Mouse (Mus musculus) stomach, embryonic 15.5 days (tissue): ENCODE data around the gene Atp6v0a1. TPM values are rescaled to one million over a fixed set of nuclear protein-coding genes. Genes with fewer than 3 reads are reported as not detected.

Experiments used
- ATAC-seq: fragments of 200-750 bp; cut with Nextera tagmentation; 2 replicates; pipeline ENCODE4 v1.8.0; 2017; ENCODE audit warnings: low read depth, moderate number of reproducible peaks, moderate TSS enrichment; ENCODE audit not compliant: insufficient read depth, low FRiP score
- H3K27ac ChIP-seq: fragments of 300-500 bp; sonication (generic); 2 replicates; pipeline ENCODE4 v1.5.1; 2015; ENCODE audit warnings: mild to moderate bottlenecking, inconsistent platforms
- H3K27me3 ChIP-seq: fragments of 300-500 bp; sonication (generic); replicated peaks from 2 replicates; pipeline ENCODE4 v1.6.1; 2015; ENCODE audit warnings: inconsistent platforms
- H3K36me3 ChIP-seq: fragments of 300-500 bp; sonication (generic); 2 replicates; pipeline ENCODE4 v1.6.1; 2015; ENCODE audit warnings: inconsistent platforms
- H3K4me1 ChIP-seq: fragments of 300-500 bp; sonication (generic); 2 replicates; pipeline ENCODE4 v1.6.1; 2015; ENCODE audit warnings: inconsistent platforms
- H3K4me2 ChIP-seq: fragments of 300-500 bp; sonication (generic); 2 replicates; pipeline ENCODE4 v1.6.1; 2015; ENCODE audit warnings: mild to moderate bottlenecking, inconsistent platforms
- H3K4me3 ChIP-seq: fragments of 300-500 bp; sonication (generic); replicated peaks from 2 replicates; pipeline ENCODE4 v1.5.1; 2015; ENCODE audit warnings: inconsistent platforms
- H3K9ac ChIP-seq: fragments of 300-500 bp; sonication (generic); 2 replicates; pipeline ENCODE4 v1.6.1; 2015; ENCODE audit warnings: inconsistent platforms
- H3K9me3 ChIP-seq: fragments of 300-500 bp; sonication (generic); 2 replicates; pipeline ENCODE4 v1.6.1; 2016; ENCODE audit warnings: inconsistent platforms
- WGBS: fragments of 180-500 bp; shearing (Covaris S2); methylation state at CpG from one replicate; pipeline ENCODE4 v1.1.7; 2015; 5-methylcytosine and 5-hydroxymethylcytosine counted together
- microRNA-seq: library from miRNA; unstranded; fragments of <30 nt; microRNA quantifications from one replicate; pipeline ENCODE4, GENCODE M21; 2016
- polyA plus RNA-seq: library from polyadenylated mRNA; unstranded; fragments of >200 nt; fragmentation: Nextera tagmentation; extraction: Ambion mirVana; gene quantifications from 2 replicates; pipeline ENCODE4 v1.2.1, GENCODE M21; 2015

The Atp6v0a1 gene
- polyA plus RNA-seq, 1 experiment from 2014 or later, result 36.6 TPM

DNA sequence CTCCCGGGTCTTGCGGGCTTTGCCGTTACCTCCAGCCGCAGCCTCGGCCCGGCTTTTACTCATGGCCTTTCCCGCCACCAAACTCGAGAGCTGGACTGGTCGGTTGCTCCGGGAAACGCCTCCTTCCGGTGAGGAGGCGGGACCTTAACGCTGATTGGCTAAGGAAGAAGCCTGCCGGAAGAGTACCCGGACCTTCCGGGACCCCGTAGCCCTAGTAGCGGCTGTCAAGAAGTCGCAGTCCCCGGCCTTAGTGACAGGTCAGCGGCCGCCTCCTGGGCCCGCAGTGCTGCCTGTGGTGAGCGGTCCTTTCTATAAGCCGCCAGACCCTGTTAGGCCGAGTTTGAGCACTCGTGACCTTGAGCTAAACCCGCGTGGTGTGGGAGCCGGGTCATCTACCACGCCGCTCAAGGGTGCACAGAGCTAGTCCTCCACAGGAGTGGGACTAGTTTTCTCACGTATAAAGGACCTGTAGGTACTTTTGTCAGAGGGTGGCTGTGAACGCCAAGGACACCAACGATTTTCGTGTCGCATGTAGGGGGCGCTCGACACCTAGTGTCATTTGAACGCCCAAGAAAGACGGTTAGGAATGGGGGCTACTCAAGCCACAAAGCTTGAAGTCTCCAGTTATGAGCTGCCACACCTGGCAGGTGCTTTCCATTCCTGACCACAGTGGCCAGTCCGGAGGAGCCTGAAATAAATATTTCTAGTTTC, 86.2 kb downstream of the Atp6v0a1 start, which contains the start of gene Psmc3ip:
Gene Psmc3ip (minus strand): TSS at position 123 of the 711 bp plus-strand sequence.
- under 1% methylated on average over 43 of the region's 43 CpGs for WGBS
- peak; percentile 96 for ATAC-seq
- peak within 1 kb of the TSS; percentile 96 for H3K4me2 ChIP-seq
- peak within 1 kb of the TSS; percentile 55 for H3K9ac ChIP-seq
- H3K27ac ChIP-seq, result peak within 1 kb of the TSS; percentile 94
- peaks cover 8% of the 10 kb centered on the region for H3K4me1 ChIP-seq
- peaks cover 58% of the 10 kb centered on the region for H3K36me3 ChIP-seq
- no peaks in the 10 kb centered on the region for H3K27me3 ChIP-seq
- peak within 1 kb of the TSS; percentile 83 for H3K4me3 ChIP-seq
- no peaks in the 10 kb centered on the region for H3K9me3 ChIP-seq

GRCm38 (mm10) chr11:101098231-101098630, 89.0 kb downstream of the Atp6v0a1 start:
- H3K4me1 ChIP-seq, result peaks cover 8% of the 10 kb centered on the region
- whole genome bisulfite sequencing, result 81% methylated on average over 8 of the region's 8 CpGs
- no peak overlapping the region for H3K4me2 ChIP-seq
- H3K27me3 ChIP-seq, result no peaks in the 10 kb centered on the region
- ATAC-seq, result no peak
- peaks cover 56% of the 10 kb centered on the region for H3K36me3 ChIP-seq
- H3K9me3 ChIP-seq, result no peaks in the 10 kb centered on the region
- H3K9ac ChIP-seq, result no peak overlapping the region
- H3K4me3 ChIP-seq, result no peak overlapping the region
- no peak overlapping the region for H3K27ac ChIP-seq

GRCm38 (mm10) chr11:101103011-101103410, 93.8 kb downstream of the Atp6v0a1 start:
- H3K4me1 ChIP-seq, result no peaks in the 10 kb centered on the region; the same call in 1 of the 2 replicates
- peak overlapping the region; percentile 73 for H3K27ac ChIP-seq
- WGBS, result 81% methylated on average over 5 of the region's 5 CpGs
- H3K4me2 ChIP-seq, result no peak overlapping the region
- no peak overlapping the region for H3K9ac ChIP-seq
- H3K9me3 ChIP-seq, result no peaks in the 10 kb centered on the region
- peaks cover 40% of the 10 kb centered on the region for H3K36me3 ChIP-seq
- no peak overlapping the region for H3K4me3 ChIP-seq
- ATAC-seq, result no peak
- no peaks in the 10 kb centered on the region for H3K27me3 ChIP-seq

DNA sequence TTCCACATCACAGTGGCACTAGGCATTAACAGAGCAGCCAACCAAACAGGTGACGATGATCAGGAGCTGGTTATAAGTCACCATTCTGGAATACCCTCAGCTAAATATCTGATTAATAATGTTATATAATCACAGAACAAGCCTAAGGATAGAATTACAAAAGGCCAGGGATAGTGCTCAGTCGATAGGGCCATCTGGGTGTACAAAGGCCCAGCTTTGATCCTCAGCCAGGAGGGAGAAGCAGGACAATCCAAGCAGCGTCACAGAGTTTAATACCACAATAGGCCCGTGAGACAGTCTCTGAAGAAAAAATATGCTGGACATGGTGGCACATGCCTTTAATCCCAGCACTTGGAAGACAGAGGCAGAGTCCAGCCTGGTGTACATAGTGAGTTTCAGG, 100.1 kb downstream of the Atp6v0a1 start:
- H3K4me1 ChIP-seq, result no peaks in the 10 kb centered on the region
- H3K9me3 ChIP-seq, result no peaks in the 10 kb centered on the region
- H3K36me3 ChIP-seq, result peaks cover 3% of the 10 kb centered on the region; the same call in 1 of the 2 replicates
- H3K4me3 ChIP-seq, result no peak overlapping the region
- no peak for ATAC-seq
- no peak overlapping the region for H3K9ac ChIP-seq
- H3K4me2 ChIP-seq, result no peak overlapping the region
- H3K27me3 ChIP-seq, result no peaks in the 10 kb centered on the region
- no peak overlapping the region for H3K27ac ChIP-seq
- WGBS, result 82% methylated on average over 4 of the region's 4 CpGs

GRCm38 (mm10) chr11:101110708-101111107, 101.5 kb downstream of the Atp6v0a1 start:
- Histone ChIP-seq H3K27ac (no peak overlapping the region), H3K9ac (no peak overlapping the region), H3K4me1 (no peaks in the 10 kb centered on the region), H3K4me2 (no peak overlapping the region), H3K9me3 (no peaks in the 10 kb centered on the region), H3K4me3 (no peak overlapping the region), H3K36me3 (0 out of 2 replicates have a peak, but pooled peaks cover 3% of the 10 kb centered on the region), H3K27me3 (no peaks in the 10 kb centered on the region)
- ATAC-seq, result no peak
- WGBS, result 50% methylated on average over 5 of the region's 5 CpGs

- Histone ChIP-seq H3K36me3 (0 out of 2 replicates have a peak, but pooled peaks cover 3% of the 10 kb centered on the region), H3K27me3 (no peaks in the 10 kb centered on the region), H3K9me3 (no peaks in the 10 kb centered on the region), H3K4me1 (no peaks in the 10 kb centered on the region), H3K9ac (no peak overlapping the region), H3K27ac (no peak overlapping the region), H3K4me3 (no peak overlapping the region), H3K4me2 (no peak overlapping the region)
- WGBS, result 77% methylated on average over 4 of the region's 4 CpGs
- no peak for ATAC-seq
Observed at GRCm38 (mm10) chr11:101111178-101111577, 101.9 kb downstream of the Atp6v0a1 start.

DNA sequence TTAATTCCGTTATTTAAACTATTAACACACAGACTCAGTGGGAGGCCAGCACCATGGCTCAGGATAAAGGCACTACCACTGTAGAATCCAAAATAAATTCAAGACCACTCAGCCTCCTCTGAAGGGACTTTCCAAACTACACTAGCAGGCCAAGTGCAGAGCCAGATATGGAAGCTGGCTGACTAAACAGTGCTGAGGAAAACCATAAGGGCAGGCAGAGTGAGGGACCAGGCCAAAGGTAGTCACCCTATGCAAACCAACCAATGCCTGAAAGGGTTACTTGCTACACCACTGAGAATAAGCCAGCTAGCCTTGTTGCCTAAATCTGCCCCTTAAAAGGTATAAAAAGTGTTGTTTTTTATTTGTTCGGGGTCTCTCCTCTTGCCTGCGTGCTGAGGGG, 102.9 kb downstream of the Atp6v0a1 start:
- no peak overlapping the region for H3K4me3 ChIP-seq
- H3K4me2 ChIP-seq, result no peak overlapping the region
- H3K4me1 ChIP-seq, result no peaks in the 10 kb centered on the region
- no peak overlapping the region for H3K27ac ChIP-seq
- no peaks in the 10 kb centered on the region for H3K9me3 ChIP-seq
- 0 out of 2 replicates have a peak, but pooled peaks cover 3% of the 10 kb centered on the region for H3K36me3 ChIP-seq
- no peak for ATAC-seq
- H3K27me3 ChIP-seq, result no peaks in the 10 kb centered on the region
- WGBS, result 96% methylated on average over 3 of the region's 3 CpGs
- H3K9ac ChIP-seq, result no peak overlapping the region

Small RNA genes lying within 50 kb of the gene (microRNA-seq; reads per million reads assigned to microRNA genes)
- 1.2 reads per million for gene Mir6928

Other genes starting within 250 kb of the Atp6v0a1 start
- gene Kcnh4, start 249.5 kb upstream of the Atp6v0a1 start, polyA plus RNA-seq, result 0.24 and 0.27 TPM in 2 replicates
- gene Hcrt, start 246.5 kb upstream of the Atp6v0a1 start, polyA plus RNA-seq, result not detected in 2 replicates
- gene Ghdc, start 238.5 kb upstream of the Atp6v0a1 start, polyA plus RNA-seq, result 5.5 and 7.3 TPM in 2 replicates
- 26.6 and 27.5 TPM in 2 replicates for gene Stat5b, start 158.7 kb upstream of the Atp6v0a1 start, polyA plus RNA-seq
- 8.5 and 9.5 TPM in 2 replicates for gene Stat5a, start 150.1 kb upstream of the Atp6v0a1 start, polyA plus RNA-seq
- 44.5 and 46.5 TPM in 2 replicates for gene Stat3, start 69.9 kb upstream of the Atp6v0a1 start, polyA plus RNA-seq
- 306 and 329 TPM in 2 replicates for gene Cavin1, start 38.6 kb upstream of the Atp6v0a1 start, polyA plus RNA-seq
- gene Naglu, start 60.6 kb downstream of the Atp6v0a1 start, polyA plus RNA-seq, result 17.0 and 17.9 TPM in 2 replicates
- gene Hsd17b1, start 69.0 kb downstream of the Atp6v0a1 start, polyA plus RNA-seq, result 0.13 and 0.26 TPM in 2 replicates
- 38.5 and 41.5 TPM in 2 replicates for gene Coasy, start 73.1 kb downstream of the Atp6v0a1 start, polyA plus RNA-seq
- 50.7 and 54.5 TPM in 2 replicates for gene Mlx, start 77.8 kb downstream of the Atp6v0a1 start, polyA plus RNA-seq
- 26.9 and 27.6 TPM in 2 replicates for gene Psmc3ip, start 86.0 kb downstream of the Atp6v0a1 start, polyA plus RNA-seq
- gene Retreg3, start 110.4 kb downstream of the Atp6v0a1 start, polyA plus RNA-seq, result 21.0 and 21.3 TPM in 2 replicates
- 58.5 and 64.0 TPM in 2 replicates for gene Tubg1, start 110.5 kb downstream of the Atp6v0a1 start, polyA plus RNA-seq
- 3.4 and 3.8 TPM in 2 replicates for gene Tubg2, start 146.5 kb downstream of the Atp6v0a1 start, polyA plus RNA-seq
- gene Cntnap1, start 161.1 kb downstream of the Atp6v0a1 start, polyA plus RNA-seq, result 2.0 and 2.6 TPM in 2 replicates
- gene Plekhh3, start 161.9 kb downstream of the Atp6v0a1 start, polyA plus RNA-seq, result 19.7 and 23.5 TPM in 2 replicates
- gene Ccr10, start 166.0 kb downstream of the Atp6v0a1 start, polyA plus RNA-seq, result 0.19 and 0.34 TPM in 2 replicates
- 14.9 and 16.7 TPM in 2 replicates for gene Ezh1, start 217.0 kb downstream of the Atp6v0a1 start, polyA plus RNA-seq
- gene Ramp2, start 236.6 kb downstream of the Atp6v0a1 start, polyA plus RNA-seq, result 111 TPM in 2 replicates
- gene Vps25, start 244.3 kb downstream of the Atp6v0a1 start, polyA plus RNA-seq, result 131 and 138 TPM in 2 replicates